Mouse (Mus musculus) thymus, adult 2 months (tissue): ENCODE data around the gene Lrp4.
A peak's percentile ranks its signal among the peaks of the same experiment; 100 is the strongest.

Experiments
- CTCF ChIP-seq: fragments of 200-500 bp; IDR thresholded peaks from 2 replicates; pipeline ENCODE4 v1.5.1; 2012; ENCODE audit warnings: mild to moderate bottlenecking, control low read depth, low read length, moderate library complexity, borderline replicate concordance; ENCODE audit not compliant: control insufficient read depth, poor library complexity, insufficient read depth; ENCODE audit errors: extremely low read depth
- POLR2A ChIP-seq: fragments of 200-500 bp; IDR thresholded peaks from 2 replicates; pipeline ENCODE4 v1.6.1; 2012; ENCODE audit warnings: mild to moderate bottlenecking, low read length, control low read depth, moderate library complexity; ENCODE audit not compliant: control insufficient read depth, poor library complexity, insufficient read depth; ENCODE audit errors: extremely low read depth

DNA sequence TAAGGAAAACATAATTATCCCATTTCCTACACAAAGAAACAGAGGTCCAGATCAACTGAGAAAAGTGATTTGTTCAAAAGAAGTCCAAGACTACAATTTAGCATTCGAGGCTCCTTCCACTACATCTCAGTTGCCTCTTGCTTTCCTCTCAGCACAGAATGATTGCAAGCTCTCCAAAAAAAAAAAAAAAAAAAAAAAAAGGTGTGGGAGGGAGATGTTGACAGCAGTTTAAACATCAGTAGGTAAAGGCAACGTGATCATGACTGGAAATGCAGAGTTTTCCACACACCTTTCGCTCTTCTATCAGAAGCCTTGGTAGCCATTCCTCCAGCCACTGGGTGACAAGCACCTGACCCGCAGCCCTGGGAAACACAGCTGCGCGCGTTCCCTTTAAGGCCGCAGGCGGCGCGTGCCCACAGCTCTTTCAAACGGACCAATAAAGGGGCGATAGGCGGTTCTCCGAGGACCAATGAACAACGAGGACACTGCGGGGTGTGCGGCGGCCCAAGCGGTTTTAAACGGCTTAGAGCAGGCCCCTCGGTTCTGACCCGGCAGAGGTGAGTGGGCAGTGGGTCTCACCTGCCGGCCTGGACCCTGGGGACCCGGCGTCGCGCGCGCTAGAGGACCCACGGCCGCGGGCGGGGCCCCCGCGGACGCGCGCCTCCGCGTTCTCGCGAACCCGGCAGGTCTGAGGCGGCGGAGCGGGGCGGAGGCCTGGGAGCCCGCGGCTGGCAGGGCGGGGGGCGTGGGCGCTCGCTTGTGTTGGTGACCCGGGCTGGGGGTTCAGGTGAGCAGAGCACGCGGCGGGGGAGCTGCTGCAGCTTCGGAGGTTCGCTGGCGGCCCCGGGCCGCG lies 69.2 kb downstream of the Lrp4 start, which contains the start of gene Ckap5:
- TF ChIP-seq CTCF (0 out of 2 replicates have a peak, but pooled peaks have one; percentile 43), POLR2A (0 out of 2 replicates have a peak, but pooled peaks have one; percentile 30)
